Mouse (Mus musculus): ENCODE results near the gene Ints1.

DNA sequence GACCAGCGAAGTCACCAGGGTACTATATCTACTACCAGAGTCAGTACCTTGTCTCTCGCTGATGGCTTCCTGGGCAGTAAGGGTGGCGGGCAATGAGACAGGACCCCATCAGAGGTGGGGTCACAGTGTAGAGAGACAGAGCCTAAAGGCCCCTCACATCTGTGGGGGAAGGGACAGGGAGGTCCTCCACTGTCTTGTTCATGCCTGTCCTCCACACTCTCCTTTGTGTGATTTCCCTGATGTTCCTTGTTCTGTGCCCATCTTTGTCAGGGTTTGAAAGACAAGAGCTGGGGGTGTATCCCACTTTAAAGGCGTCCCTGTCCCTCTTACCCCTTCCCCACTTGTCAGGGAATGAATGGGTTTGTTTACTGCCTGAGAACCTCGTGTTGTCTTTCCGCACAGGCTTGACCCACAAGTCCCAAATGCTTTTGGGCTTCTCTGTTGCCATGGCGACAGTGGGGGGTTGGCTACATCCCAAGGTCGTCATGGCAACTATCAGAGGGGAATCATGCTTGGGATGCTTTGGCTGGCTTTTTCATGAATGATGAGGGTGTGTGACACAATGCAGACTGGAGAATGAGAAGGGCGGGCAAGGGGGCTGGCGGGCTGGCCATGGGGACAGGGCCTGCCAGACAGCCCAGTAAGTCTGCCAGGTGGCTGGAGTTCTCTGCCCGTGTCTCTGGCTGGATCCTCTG, 22.1 kb upstream of the Ints1 start:
- TF ChIP-seq CTCF (IDR thresholded peaks at IDR 0.05; ENCODE audit: low read depth) (no peak), EP300 (optimal IDR thresholded peaks at IDR 0.05) (no peak)

All from stomach, postnatal 0 days (tissue).